Comparison of ENCODE assay signal across 15 mouse cellular contexts in the genomic region with DNA sequence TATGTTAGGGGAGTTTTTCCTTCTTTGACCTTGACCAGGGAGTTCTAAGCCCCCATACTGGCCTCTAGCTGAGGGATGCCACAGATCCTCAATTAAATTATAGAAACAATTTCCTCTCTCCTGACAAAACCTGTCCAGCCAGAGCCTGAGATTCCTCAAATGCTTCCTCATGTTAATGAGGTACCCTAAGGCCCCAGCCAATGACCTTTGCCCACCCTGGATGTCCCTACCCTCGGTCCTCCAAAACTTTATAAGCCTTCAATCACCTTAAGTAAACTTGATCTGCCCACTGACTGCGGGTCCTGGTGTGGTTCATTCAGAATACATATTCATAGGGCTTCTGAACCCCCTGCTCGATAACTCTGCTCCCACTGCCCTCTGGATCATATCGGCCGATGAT.
"Had no signal": no experiment of that assay in that cellular context is flagged by ENCODE, and none has a peak within 500 bp of the region (broad histone marks: within the 10 kb centered on the region; RNA-seq: fewer than 3 reads in every experiment).

No protein-coding gene starts in this region.

- H3K27me3 ChIP-seq: hindbrain, embryonic 13.5 days; liver, embryonic 12.5 days; lung, embryonic 15.5 days; megakaryocyte, embryonic 14.5 days; midbrain, embryonic 15.5 days; neural tube, embryonic 12.5 days had no signal

- ATAC-seq: hindbrain, postnatal 0 days; intestine, postnatal 0 days; liver, embryonic 12.5 days; midbrain, embryonic 15.5 days had no signal

- H3K4me3 ChIP-seq: hindbrain, embryonic 13.5 days; layer of hippocampus, adult 2 months; limb, embryonic 10.5 days; liver, embryonic 12.5 days; lung, embryonic 15.5 days; megakaryocyte, embryonic 14.5 days; midbrain, embryonic 15.5 days; neural tube, embryonic 12.5 days had no signal

- H3K4me2 ChIP-seq: hindbrain, embryonic 13.5 days; liver, embryonic 12.5 days; lung, embryonic 15.5 days; midbrain, embryonic 11.5 days; midbrain, embryonic 15.5 days; neural tube, embryonic 12.5 days had no signal

- H3K27ac ChIP-seq: hindbrain, embryonic 13.5 days; hindbrain, postnatal 0 days; layer of hippocampus, adult 2 months; limb, embryonic 10.5 days; liver, embryonic 12.5 days; lung, embryonic 15.5 days; macrophage; midbrain, embryonic 15.5 days; neural tube, embryonic 12.5 days had no signal

- H3K4me1 ChIP-seq: hindbrain, embryonic 13.5 days; limb, embryonic 10.5 days; liver, embryonic 12.5 days; lung, embryonic 15.5 days; megakaryocyte, embryonic 14.5 days; midbrain, embryonic 15.5 days; neural tube, embryonic 12.5 days had no signal

- DNase-seq: lung, postnatal 14 days; spleen, adult 18-20 months; thymus, postnatal 36 days had no signal

- H3K9me3 ChIP-seq: hindbrain, embryonic 13.5 days; limb, embryonic 10.5 days; liver, embryonic 12.5 days; lung, embryonic 15.5 days; midbrain, embryonic 15.5 days; neural tube, embryonic 12.5 days had no signal

- H3K36me3 ChIP-seq: hindbrain, embryonic 13.5 days; limb, embryonic 10.5 days; liver, embryonic 12.5 days; lung, embryonic 15.5 days; midbrain, embryonic 15.5 days; neural tube, embryonic 12.5 days had no signal

- H3K9ac ChIP-seq: hindbrain, embryonic 13.5 days; liver, embryonic 12.5 days; lung, embryonic 15.5 days; midbrain, embryonic 15.5 days; neural tube, embryonic 12.5 days had no signal
